Mouse (Mus musculus) hindbrain, embryonic 14.5 days (tissue): ENCODE measurements around the gene Fbxw7. TPM values are rescaled to one million over a fixed set of nuclear protein-coding genes. Genes with fewer than 3 reads are reported as not detected.
A peak's percentile ranks its signal among the peaks of the same experiment; 100 is the strongest.

Experiments used
- ATAC-seq: fragments of 200-750 bp; cut with Nextera tagmentation; 2 replicates; pipeline ENCODE4 v1.8.0; 2017; ENCODE audit warnings: moderate number of reproducible peaks, mild to moderate bottlenecking, moderate TSS enrichment, moderate library complexity; ENCODE audit not compliant: low FRiP score
- DNase-seq: peaks from one replicate; pipeline ENCODE4 v3.0.0-alpha.2; 2015; ENCODE audit warnings: low spot score
- H3K27ac ChIP-seq: fragments of 300-500 bp; sonication (generic); 2 replicates; pipeline ENCODE4 v1.5.1; 2014; ENCODE audit warnings: mild to moderate bottlenecking, moderate library complexity
- H3K27me3 ChIP-seq: fragments of 300-500 bp; sonication (generic); 2 replicates; pipeline ENCODE4 v1.6.1; 2014; ENCODE audit warnings: mild to moderate bottlenecking, low read length, mixed read lengths; ENCODE audit not compliant: control insufficient read depth, insufficient read depth
- H3K36me3 ChIP-seq: fragments of 300-500 bp; sonication (generic); replicated peaks from 2 replicates; pipeline ENCODE4 v1.6.1; 2014; ENCODE audit not compliant: control insufficient read depth, insufficient read depth
- H3K4me1 ChIP-seq: fragments of 300-500 bp; sonication (generic); replicated peaks from 2 replicates; pipeline ENCODE4 v1.6.1; 2014; ENCODE audit warnings: antibody characterized with exemption, low read length, mixed read lengths; ENCODE audit not compliant: control insufficient read depth, insufficient read depth
- H3K4me2 ChIP-seq: fragments of 300-500 bp; sonication (generic); replicated peaks from 2 replicates; pipeline ENCODE4 v1.6.1; 2014; ENCODE audit warnings: mild to moderate bottlenecking, moderate library complexity
- H3K4me3 ChIP-seq: fragments of 300-500 bp; sonication (generic); replicated peaks from 2 replicates; pipeline ENCODE4 v1.5.1; 2014; ENCODE audit warnings: mild to moderate bottlenecking, low read length
- H3K9ac ChIP-seq: fragments of 300-500 bp; sonication (generic); 2 replicates; pipeline ENCODE4 v1.6.1; 2014
- H3K9me3 ChIP-seq: fragments of 300-500 bp; sonication (generic); 2 replicates; pipeline ENCODE4 v1.6.1; 2016; ENCODE audit warnings: low read length; ENCODE audit not compliant: control insufficient read depth
- WGBS: fragments of 180-500 bp; shearing (Covaris S2); extraction: QIAGEN DNeasy Blood & Tissue Kit; methylation state at CpG from one replicate; pipeline ENCODE4 v1.1.7; 2014; 5-methylcytosine and 5-hydroxymethylcytosine counted together
- polyA plus RNA-seq: library from polyadenylated mRNA; unstranded; fragments of >200 nt; fragmentation: Nextera tagmentation; extraction: Ambion mirVana; gene quantifications from 2 replicates; pipeline ENCODE4 v1.2.1, GENCODE M21; 2014

The Fbxw7 gene
- 37.4 and 38.0 TPM in 2 replicates for polyA plus RNA-seq

DNA sequence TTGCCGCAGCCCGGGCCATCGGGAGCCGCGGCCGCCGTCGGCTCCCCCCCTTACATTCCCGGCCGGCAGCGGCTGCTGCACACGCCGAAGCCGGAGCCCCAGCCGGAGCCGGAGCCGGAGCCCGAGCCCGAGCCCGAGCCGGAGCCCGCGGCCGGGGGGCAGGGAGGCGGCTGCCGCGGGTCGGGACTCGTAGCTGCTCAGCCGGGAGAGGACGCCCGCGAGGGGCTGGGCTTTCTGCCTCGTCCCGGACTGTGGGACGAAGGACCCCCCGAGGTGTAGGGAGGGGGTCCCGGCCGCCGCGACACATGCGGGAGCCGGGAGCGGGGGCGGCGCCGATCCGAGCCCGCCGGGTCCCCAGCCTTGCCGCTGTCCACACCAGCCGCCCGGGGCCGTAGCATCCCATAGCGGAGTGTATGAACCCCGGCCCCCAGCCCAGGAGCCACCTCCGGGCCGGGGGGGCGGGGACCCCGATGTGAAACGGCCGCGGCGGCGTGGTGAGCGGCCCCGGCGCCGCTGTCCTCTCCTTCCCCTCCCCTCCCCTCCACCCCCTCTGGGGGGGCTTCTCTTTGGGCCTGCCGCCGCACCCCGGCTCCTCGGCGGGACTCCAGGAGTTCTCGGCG lies at the start of gene Fbxw7:
Fbxw7 (plus strand) TSS at position 507 of the 620 bp plus-strand sequence.
- DNase-seq = no peak
- Histone ChIP-seq H3K4me1 (peaks cover 27% of the 10 kb centered on the region), H3K36me3 (no peaks in the 10 kb centered on the region), H3K9me3 (no peaks in the 10 kb centered on the region), H3K4me2 (peak within 1 kb of the TSS; percentile 99), H3K27me3 (no peaks in the 10 kb centered on the region), H3K9ac (peak within 1 kb of the TSS; percentile 86), H3K27ac (peak within 1 kb of the TSS; percentile 93), H3K4me3 (peak within 1 kb of the TSS; percentile 93)
- no peak; the same call in 1 of the 2 replicates for ATAC-seq
- 0% methylated on average over 59 of the region's 76 CpGs for WGBS

DNA sequence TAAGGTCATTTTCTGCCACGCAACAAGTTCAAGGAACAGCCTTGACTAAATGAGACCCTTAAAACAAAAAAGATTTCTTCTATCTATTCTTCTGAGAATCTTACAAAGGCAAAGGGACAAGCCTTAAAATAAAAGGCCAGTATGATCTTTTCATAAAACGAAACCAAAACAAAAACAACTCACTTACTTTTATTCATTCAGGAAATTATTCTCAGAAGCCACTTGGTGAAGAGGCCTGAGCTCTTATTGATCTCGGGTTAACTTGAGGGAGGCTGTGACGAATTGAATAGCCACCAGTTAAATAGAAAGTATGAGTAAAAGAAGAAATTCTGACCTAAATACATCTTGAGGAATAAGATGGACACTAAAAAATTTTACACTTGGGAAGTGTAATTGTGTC lies 46.1 kb upstream of the Fbxw7 start:
- no peaks in the 10 kb centered on the region for H3K9me3 ChIP-seq
- H3K9ac ChIP-seq = no peak overlapping the region
- H3K4me2 ChIP-seq = no peak overlapping the region
- H3K36me3 ChIP-seq = no peaks in the 10 kb centered on the region
- H3K27ac ChIP-seq = no peak overlapping the region
- DNase-seq (no peak), ATAC-seq (no peak)
- H3K4me3 ChIP-seq = no peak overlapping the region
- no peaks in the 10 kb centered on the region for H3K27me3 ChIP-seq
- H3K4me1 ChIP-seq = no peaks in the 10 kb centered on the region
- 90% methylated on average over 4 of the region's 4 CpGs for WGBS

DNA sequence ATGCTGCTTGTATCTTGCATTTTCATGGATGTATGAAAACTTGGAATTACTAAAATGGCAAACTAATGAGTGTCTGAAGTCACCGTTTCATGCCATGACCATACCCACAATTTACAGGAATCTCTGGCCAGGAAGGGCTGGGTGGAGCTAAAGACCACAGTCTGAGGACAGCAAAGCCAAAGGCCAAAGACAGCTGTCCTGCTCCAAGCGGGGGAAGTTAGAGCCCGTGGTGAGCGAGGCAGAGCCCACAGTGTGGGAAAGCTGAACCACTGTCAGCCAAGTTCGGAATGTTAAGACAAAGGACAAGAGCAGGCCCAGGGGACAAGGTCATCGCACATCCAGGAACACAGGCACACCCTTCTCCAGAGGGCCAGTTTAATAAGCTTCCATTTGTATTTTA lies 45.7 kb upstream of the Fbxw7 start:
- no peak for ATAC-seq

DNA sequence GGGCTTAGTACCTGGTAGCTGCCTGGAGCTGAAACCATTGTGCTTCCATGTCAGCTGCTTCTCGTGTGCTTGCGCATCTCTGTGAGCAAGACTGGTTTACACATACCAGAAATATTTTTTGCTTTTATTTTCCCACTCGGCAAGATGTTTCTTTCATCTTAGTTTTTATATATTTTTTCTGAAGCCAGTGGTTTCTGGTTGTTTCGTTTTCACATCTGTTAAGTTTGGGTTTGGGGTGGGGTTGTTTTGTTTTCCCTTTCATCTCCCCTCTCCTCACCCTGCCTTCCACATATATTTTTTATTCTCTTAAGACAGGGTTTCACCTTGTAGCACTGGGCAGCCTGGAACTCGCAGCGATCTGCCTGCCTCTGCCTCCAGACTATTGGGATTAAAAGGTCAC lies 44.5 kb upstream of the Fbxw7 start:
- Histone ChIP-seq H3K4me2 (no peak overlapping the region), H3K4me3 (no peak overlapping the region), H3K27me3 (no peaks in the 10 kb centered on the region), H3K4me1 (no peaks in the 10 kb centered on the region), H3K9ac (no peak overlapping the region), H3K36me3 (no peaks in the 10 kb centered on the region), H3K9me3 (no peaks in the 10 kb centered on the region), H3K27ac (no peak overlapping the region)
- WGBS = 93% methylated on average over 6 of the region's 6 CpGs
- DNase-seq = no peak
- no peak for ATAC-seq

More for the DNA sequence above, 45.7 kb upstream of the Fbxw7 start:
- Histone ChIP-seq H3K27ac (no peak overlapping the region), H3K36me3 (no peaks in the 10 kb centered on the region), H3K4me3 (no peak overlapping the region), H3K9me3 (no peaks in the 10 kb centered on the region), H3K4me1 (no peaks in the 10 kb centered on the region), H3K4me2 (no peak overlapping the region), H3K9ac (no peak overlapping the region), H3K27me3 (no peaks in the 10 kb centered on the region)
- WGBS = 77% methylated on average over 6 of the region's 6 CpGs
- no peak for DNase-seq

DNA sequence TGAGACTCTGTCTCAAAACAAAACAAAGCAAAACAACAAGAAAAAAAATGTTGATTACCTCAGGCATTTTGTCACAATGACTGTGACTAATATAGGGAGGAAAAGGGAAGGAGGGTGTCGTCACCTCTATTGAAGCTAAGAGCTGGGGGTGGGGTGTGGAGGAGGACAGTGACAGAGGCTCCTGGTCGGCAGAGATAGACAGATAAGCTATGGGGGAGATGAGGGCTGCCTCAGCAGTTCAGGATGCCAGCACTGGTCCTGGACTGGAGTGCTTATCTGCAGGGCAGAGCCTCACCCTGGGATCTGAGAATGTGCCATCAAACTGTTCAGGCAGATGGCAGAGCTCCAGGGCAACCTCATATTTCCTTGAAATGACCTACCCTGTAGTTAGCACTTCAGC lies 43.1 kb upstream of the Fbxw7 start:
- Histone ChIP-seq H3K36me3 (no peaks in the 10 kb centered on the region), H3K27me3 (no peaks in the 10 kb centered on the region), H3K9ac (no peak overlapping the region), H3K4me3 (no peak overlapping the region), H3K4me1 (no peaks in the 10 kb centered on the region), H3K9me3 (no peaks in the 10 kb centered on the region), H3K4me2 (no peak overlapping the region), H3K27ac (no peak overlapping the region)
- DNase-seq (no peak), ATAC-seq (no peak)
- 47% methylated on average over 2 of the region's 2 CpGs for WGBS

DNA sequence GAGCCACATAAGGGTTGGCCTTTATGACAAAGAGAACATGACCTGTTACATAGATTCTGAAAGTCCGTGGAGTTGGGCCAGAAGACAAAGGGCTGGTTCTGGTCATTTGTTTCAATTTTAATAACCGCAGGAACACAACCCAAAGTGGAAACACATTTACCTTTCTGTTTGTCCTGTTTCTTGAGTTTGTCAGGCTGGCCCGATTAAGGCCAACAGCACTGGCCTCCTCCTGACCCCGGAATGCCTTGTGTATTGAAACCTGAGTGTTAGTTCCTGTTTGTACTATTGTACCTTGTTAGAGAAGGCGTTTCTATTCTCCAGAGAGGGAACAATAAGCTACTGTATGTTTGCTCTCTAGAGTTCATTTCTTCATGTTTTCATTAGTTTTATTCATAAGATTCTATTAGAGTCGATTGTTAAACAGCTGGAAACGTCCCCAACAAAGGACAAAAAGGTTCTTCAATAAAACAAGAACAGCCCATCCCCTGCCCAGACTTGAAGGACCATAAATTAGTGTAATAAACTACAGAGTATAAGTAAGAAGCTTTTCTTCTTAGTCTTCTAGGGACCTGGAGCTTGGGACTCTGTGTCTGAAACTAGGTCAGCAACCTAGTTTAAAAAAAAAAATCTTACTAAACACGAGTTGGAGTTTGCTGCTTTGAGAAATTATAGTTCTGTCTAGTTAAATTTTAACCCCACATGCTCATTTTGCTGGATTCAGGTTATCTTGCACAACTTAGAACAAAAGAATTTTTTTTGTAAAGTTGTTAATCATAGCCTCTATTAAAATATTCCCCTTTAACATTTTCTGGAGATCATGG lies 40.6 kb upstream of the Fbxw7 start:
- H3K27ac ChIP-seq = no peak overlapping the region
- DNase-seq (no peak), ATAC-seq (no peak)
- H3K4me1 ChIP-seq = no peaks in the 10 kb centered on the region
- H3K9ac ChIP-seq = no peak overlapping the region
- WGBS = 59% methylated on average over 8 of the region's 8 CpGs
- H3K27me3 ChIP-seq = no peaks in the 10 kb centered on the region
- no peaks in the 10 kb centered on the region for H3K9me3 ChIP-seq
- no peak overlapping the region for H3K4me2 ChIP-seq
- H3K4me3 ChIP-seq = no peak overlapping the region
- H3K36me3 ChIP-seq = no peaks in the 10 kb centered on the region

DNA sequence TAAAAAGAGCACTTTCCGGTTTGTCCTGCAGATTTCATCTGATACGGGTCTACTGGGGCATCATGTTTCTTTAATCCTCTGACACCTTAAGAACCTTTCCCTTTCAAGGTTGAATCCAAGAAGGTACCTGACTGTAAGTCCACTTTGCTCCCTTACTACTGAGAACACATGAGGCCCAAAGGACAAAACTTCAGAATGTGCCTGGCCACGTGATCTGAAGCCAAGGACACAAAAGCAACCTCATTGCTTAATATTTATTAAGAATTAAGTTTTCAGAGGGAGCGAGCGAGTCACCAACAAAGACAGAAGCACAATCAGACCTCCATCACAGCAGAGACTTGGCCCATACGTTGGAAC lies 40.0 kb upstream of the Fbxw7 start:
- no peaks in the 10 kb centered on the region for H3K36me3 ChIP-seq
- no peaks in the 10 kb centered on the region for H3K27me3 ChIP-seq
- no peak overlapping the region for H3K9ac ChIP-seq
- ATAC-seq (no peak), DNase-seq (no peak)
- H3K27ac ChIP-seq = no peak overlapping the region
- H3K4me1 ChIP-seq = no peaks in the 10 kb centered on the region
- no peak overlapping the region for H3K4me3 ChIP-seq
- H3K4me2 ChIP-seq = no peak overlapping the region
- WGBS = 78% methylated on average over 6 of the region's 6 CpGs
- H3K9me3 ChIP-seq = no peaks in the 10 kb centered on the region

DNA sequence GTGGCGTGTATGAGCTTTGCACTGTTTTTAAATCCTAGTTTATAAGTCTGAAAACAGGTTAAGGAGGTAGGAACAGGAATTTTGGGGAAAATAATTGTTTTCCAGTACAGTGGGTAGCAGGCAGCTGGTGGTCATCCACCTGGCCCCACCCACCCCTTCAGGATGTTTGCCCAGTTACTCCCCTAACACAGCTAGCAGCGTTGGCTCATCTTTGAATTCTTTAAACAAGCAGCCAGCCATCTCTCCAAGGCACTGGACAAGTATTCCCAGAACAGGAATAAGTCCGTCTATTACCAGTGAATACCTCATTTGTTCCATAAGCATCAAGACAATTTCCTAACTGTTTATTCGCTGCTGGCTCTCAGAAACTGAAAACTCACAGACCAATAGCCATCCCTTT lies 39.5 kb upstream of the Fbxw7 start:
- ATAC-seq (no peak), DNase-seq (no peak)
- Histone ChIP-seq H3K9ac (no peak overlapping the region), H3K9me3 (no peaks in the 10 kb centered on the region), H3K27ac (no peak overlapping the region), H3K4me2 (no peak overlapping the region), H3K36me3 (no peaks in the 10 kb centered on the region), H3K4me3 (no peak overlapping the region), H3K4me1 (no peaks in the 10 kb centered on the region), H3K27me3 (no peaks in the 10 kb centered on the region)
- WGBS = 80% methylated on average over 4 of the region's 4 CpGs

DNA sequence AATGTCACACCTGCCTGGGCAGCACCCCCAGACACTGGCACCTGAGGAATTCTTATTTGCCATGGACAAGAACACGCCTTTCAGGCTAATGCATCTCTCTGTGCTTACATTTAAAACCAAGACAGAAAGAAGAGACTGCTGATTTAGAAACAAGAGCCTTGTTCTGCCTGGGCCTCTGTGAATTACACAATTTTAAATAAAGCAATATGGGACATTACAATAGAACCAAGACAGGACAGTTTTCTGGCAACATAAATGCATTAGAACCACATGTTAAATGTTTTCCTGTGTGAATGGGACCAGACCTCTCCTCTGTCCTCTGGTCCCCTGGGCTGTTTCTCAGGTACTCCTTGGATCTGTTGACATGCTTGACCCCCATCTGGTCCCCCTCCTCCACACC lies 39.0 kb upstream of the Fbxw7 start:
- Histone ChIP-seq H3K9ac (no peak overlapping the region), H3K4me3 (no peak overlapping the region), H3K4me1 (no peaks in the 10 kb centered on the region), H3K27me3 (no peaks in the 10 kb centered on the region), H3K9me3 (no peaks in the 10 kb centered on the region), H3K4me2 (no peak overlapping the region), H3K36me3 (no peaks in the 10 kb centered on the region), H3K27ac (no peak overlapping the region)
- WGBS = 87% methylated on average over 1 of the region's 1 CpGs
- DNase-seq = no peak
- ATAC-seq = no peak
